Mouse (Mus musculus) G1E (cell line): ENCODE measurements around the gene Sh3bp4. TPM values are rescaled to one million over a fixed set of nuclear protein-coding genes. Genes with fewer than 3 reads are reported as not detected.

Experiments
- ATAC-seq: 2 replicates; pipeline ENCODE4 v1.8.0; 2016; ENCODE audit warnings: mild to moderate bottlenecking; ENCODE audit not compliant: insufficient number of reproducible peaks, poor library complexity, low FRiP score, severe bottlenecking; ENCODE audit errors: extremely low read depth
- DNase-seq: peaks from one replicate; pipeline ENCODE4 v3.0.0; 2012; ENCODE audit warnings: low spot score
- H3K27me3 ChIP-seq: 2 replicates; pipeline ENCODE4 v1.6.1; 2012; ENCODE audit warnings: mild to moderate bottlenecking, low read length, inconsistent platforms; ENCODE audit not compliant: insufficient read depth
- H3K36me3 ChIP-seq: replicated peaks from 2 replicates; pipeline ENCODE3; 2012; ENCODE audit warnings: mild to moderate bottlenecking, inconsistent platforms
- H3K4me1 ChIP-seq: 2 replicates; pipeline ENCODE4 v1.6.1; 2012; ENCODE audit warnings: low read depth, low read length, inconsistent platforms, mixed read lengths; ENCODE audit not compliant: insufficient read depth
- H3K4me3 ChIP-seq: 2 replicates; pipeline ENCODE4 v1.5.1; 2012; ENCODE audit warnings: low read depth, mild to moderate bottlenecking, inconsistent platforms, low read length, moderate library complexity, mixed read lengths
- H3K9me3 ChIP-seq: replicated peaks from 2 replicates; pipeline ENCODE4 v1.6.1; 2012; ENCODE audit warnings: inconsistent platforms
- CTCF ChIP-seq: IDR thresholded peaks from 2 replicates; pipeline ENCODE4 v1.5.1; 2012; ENCODE audit warnings: low read depth, low read length, inconsistent platforms, mixed read lengths
- GATA1 ChIP-seq: IDR thresholded peaks from 2 replicates; pipeline ENCODE4 v1.6.1; 2012; ENCODE audit warnings: borderline replicate concordance, low read length, inconsistent platforms, mixed read lengths
- GATA2 ChIP-seq: IDR thresholded peaks from 2 replicates; pipeline ENCODE4 v1.6.1; 2012; ENCODE audit warnings: low read depth, low read length, inconsistent platforms, borderline replicate concordance
- POLR2AphosphoS5 ChIP-seq: IDR thresholded peaks from 2 replicates; pipeline ENCODE4 v1.6.1; 2012; ENCODE audit warnings: low read depth, low read length, inconsistent platforms; ENCODE audit not compliant: insufficient replicate concordance
- TAL1 ChIP-seq: conservative IDR thresholded peaks from 2 replicates; pipeline ENCODE4 v1.6.1; 2012; ENCODE audit warnings: low read depth, low read length, inconsistent platforms, mixed read lengths
- polyA plus RNA-seq: library from polyadenylated mRNA; stranded (reverse); fragments of >175 nt; gene quantifications from 2 replicates; pipeline ENCODE4 v1.2.3, GENCODE M21; 2012
- total RNA-seq, 2 experiments: library from RNA; stranded (forward) in 1 of 2; stranded (reverse) in 1 of 2; fragments of 200-1000 nt in 1 of 2; fragments of >200 nt in 1 of 2; fragmentation: Nextera tagmentation in 1 of 2; gene quantifications; 2 replicates each; pipeline ENCODE4 v1.2.3; 2014 to 2017

Gene Sh3bp4
- total and polyA plus RNA-seq, 3 experiments, result not detected

DNA sequence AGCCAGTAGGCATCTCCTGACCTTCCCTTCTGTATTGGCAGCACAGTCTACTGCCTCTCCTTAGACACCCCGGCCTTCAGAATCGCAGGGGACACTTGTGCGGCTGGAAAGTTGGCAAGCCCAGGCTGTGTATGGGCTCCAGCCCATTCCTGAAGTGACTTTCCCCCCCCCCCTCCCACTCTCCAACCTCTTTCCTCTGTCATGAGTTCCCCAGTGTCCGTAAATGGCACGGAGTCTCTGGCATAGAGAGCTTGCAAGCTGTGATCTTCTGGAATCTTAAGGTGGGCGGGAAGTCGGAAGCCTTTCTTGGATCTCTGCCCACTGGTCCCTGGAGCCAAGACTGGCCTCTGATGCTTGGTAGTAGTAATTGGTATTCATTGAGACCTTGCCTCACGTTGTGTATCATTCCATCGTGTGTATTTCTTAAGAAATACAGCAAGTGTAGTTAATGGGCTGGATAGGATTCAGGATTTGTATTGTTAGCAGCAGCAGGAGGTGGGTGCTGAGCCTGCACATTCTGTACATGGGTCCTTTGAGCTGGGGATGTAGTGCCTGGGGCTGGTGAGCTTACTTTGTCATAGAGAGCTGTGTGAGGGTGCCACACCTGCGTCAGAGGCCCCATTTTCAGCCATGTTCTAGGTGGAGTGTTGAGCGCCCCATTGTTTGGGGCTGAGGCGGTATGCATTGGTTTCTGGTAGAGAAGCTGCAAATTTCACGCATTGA is 66.0 kb downstream of the Sh3bp4 start:
- ATAC-seq, result no peak
- Histone ChIP-seq H3K4me1 (no peaks in the 10 kb centered on the region), H3K27me3 (no peaks in the 10 kb centered on the region), H3K4me3 (no peak overlapping the region), H3K36me3 (no peaks in the 10 kb centered on the region), H3K9me3 (peaks cover 96% of the 10 kb centered on the region)
- DNase-seq, result no peak
- TF ChIP-seq TAL1 (no peak), GATA1 (no peak)

DNA sequence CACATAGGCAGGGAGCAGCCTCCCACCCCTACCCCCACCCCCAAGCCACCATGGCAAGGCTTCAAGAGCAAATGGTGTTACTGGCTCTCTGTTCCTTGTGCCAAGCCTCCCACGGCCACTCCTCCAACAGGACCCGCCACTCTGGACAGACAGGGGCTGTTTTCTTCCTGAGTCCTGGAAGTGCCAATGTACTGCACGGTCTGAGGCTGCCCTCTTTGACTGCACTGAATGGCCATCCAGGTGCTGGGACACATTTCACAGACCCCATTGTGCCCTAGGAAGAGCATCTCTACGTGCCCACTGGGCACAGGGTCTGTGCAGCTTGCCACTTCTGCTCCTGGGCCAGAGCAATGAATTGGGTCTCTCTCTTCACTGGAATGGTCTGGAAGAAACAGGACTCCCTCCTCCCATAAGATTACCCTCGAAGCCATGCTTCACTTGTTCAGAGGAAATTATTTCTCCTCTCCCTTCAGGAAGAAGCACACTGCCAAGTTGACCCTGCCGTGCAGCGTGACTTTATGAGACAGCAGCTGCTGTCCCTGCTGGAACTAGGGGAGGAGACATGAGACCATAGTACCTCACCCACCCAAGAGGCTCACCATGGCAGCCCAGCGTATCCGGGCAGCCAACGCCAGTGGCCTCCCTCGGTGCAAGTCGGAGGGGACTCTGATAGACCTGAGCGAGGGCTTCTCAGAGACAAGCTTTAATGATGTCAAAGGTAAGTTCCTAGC is 67.0 kb downstream of the Sh3bp4 start:
- H3K36me3 ChIP-seq, result no peaks in the 10 kb centered on the region
- H3K9me3 ChIP-seq, result peaks cover 92% of the 10 kb centered on the region
- TF ChIP-seq CTCF, result no peak
- no peak for TF ChIP-seq POLR2AphosphoS5
- no peak for TF ChIP-seq GATA1
- no peak for DNase-seq
- H3K4me3 ChIP-seq, result no peak overlapping the region; the same call in 1 of the 2 replicates
- no peak for ATAC-seq
- H3K4me1 ChIP-seq, result no peaks in the 10 kb centered on the region
- H3K27me3 ChIP-seq, result no peaks in the 10 kb centered on the region

GRCm38 (mm10) chr1:89138316-89138715 is 68.1 kb downstream of the Sh3bp4 start:
- no peak overlapping the region for H3K4me3 ChIP-seq
- H3K36me3 ChIP-seq, result no peaks in the 10 kb centered on the region
- H3K27me3 ChIP-seq, result no peaks in the 10 kb centered on the region
- peaks cover 89% of the 10 kb centered on the region for H3K9me3 ChIP-seq
- no peaks in the 10 kb centered on the region for H3K4me1 ChIP-seq
- no peak for TF ChIP-seq POLR2AphosphoS5
- no peak for TF ChIP-seq CTCF
- no peak for TF ChIP-seq GATA2
- no peak for TF ChIP-seq TAL1
- TF ChIP-seq GATA1, result no peak
- ATAC-seq (no peak), DNase-seq (no peak)

- Histone ChIP-seq H3K4me1 (no peaks in the 10 kb centered on the region), H3K9me3 (peaks cover 89% of the 10 kb centered on the region), H3K4me3 (no peak overlapping the region), H3K27me3 (no peaks in the 10 kb centered on the region), H3K36me3 (no peaks in the 10 kb centered on the region)
- no peak for ATAC-seq
- DNase-seq, result no peak
- no peak for TF ChIP-seq CTCF
- TF ChIP-seq TAL1, result no peak
- no peak for TF ChIP-seq POLR2AphosphoS5
- no peak for TF ChIP-seq GATA2
- TF ChIP-seq GATA1, result no peak
Observed at GRCm38 (mm10) chr1:89140113-89140512, 69.9 kb downstream of the Sh3bp4 start.

DNA sequence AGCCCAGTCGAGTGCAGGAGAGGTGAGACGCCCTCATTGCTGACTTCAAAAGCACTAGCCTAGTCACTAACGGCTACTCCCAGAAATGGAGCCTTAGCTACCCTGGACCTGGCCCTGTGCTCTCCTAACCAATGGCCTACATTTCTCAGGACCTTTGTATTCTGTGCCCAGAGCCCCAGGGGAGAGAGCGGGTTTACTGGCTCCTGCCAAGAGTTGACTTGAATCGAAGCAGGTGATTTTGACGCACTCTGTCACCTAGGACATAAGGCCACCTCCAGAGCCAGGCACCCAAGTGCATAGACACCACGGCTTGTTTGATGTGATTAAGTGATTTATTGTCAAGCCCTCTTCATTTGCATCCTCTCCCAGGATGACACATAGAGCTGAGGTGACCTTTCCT is 80.9 kb downstream of the Sh3bp4 start:
- TF ChIP-seq POLR2AphosphoS5 (no peak), TAL1 (no peak), CTCF (no peak), GATA2 (no peak), GATA1 (no peak)
- Histone ChIP-seq H3K36me3 (no peaks in the 10 kb centered on the region), H3K9me3 (peaks cover 90% of the 10 kb centered on the region), H3K27me3 (no peaks in the 10 kb centered on the region), H3K4me3 (no peak overlapping the region), H3K4me1 (no peaks in the 10 kb centered on the region)
- no peak for DNase-seq
- no peak for ATAC-seq

DNA sequence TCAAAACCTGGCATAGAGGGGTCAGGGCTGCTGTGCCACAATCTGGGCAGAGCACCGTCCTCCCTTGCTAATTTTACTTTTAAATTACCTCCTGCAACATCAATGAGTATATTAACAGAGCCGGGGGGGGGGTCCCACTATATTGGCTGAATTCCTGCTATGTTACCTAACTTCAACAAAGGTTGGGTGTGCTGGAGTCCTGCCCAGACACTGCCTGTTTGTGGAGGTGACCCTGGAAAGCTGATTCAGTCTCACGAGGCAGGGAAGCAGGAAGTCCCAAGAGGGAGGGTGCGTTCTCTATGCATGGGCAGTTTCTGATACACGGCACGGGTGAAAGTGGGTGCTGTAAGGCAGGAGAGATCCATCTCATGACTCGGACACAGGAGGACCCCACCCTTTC is 82.4 kb downstream of the Sh3bp4 start:
- peaks cover 89% of the 10 kb centered on the region for H3K9me3 ChIP-seq
- TF ChIP-seq TAL1 (no peak), POLR2AphosphoS5 (no peak), GATA1 (no peak), CTCF (no peak), GATA2 (no peak)
- H3K36me3 ChIP-seq, result no peaks in the 10 kb centered on the region
- ATAC-seq (no peak), DNase-seq (no peak)
- no peaks in the 10 kb centered on the region for H3K27me3 ChIP-seq
- H3K4me3 ChIP-seq, result no peak overlapping the region
- no peaks in the 10 kb centered on the region for H3K4me1 ChIP-seq
